Mouse (Mus musculus): ENCODE data around the gene Ttc30b.

GRCm38 (mm10) chr2:75923807-75924340 lies 14.5 kb downstream of the Ttc30b start:
- no peak for TF ChIP-seq CTCF (IDR thresholded peaks at IDR 0.05; ENCODE audit: borderline replicate concordance, control insufficient read depth, extremely low read depth, insufficient read depth, low read length, poor library complexity)
- no peak for TF ChIP-seq POLR2A (IDR thresholded peaks at IDR 0.05; ENCODE audit: control insufficient read depth, extremely low read depth, insufficient read depth, low read length, poor library complexity)
